Mouse (Mus musculus) heart, postnatal 25 days (tissue): ENCODE results near the gene Klf7. TPM values are rescaled to one million over a fixed set of nuclear protein-coding genes. Genes with fewer than 3 reads are reported as not detected.

ENCODE experiments used
- DNase-seq: peaks from one replicate; pipeline ENCODE4 v3.0.0; 2022; ENCODE audit warnings: low spot score
- intact Hi-C: fragments of 180-260 bp; cut with DNase I; formaldehyde crosslinking; loops from one replicate; pipeline ENCODE4 v1.15.1; 2025
- total RNA-seq, 2 experiments: library from RNA; stranded (reverse); gene quantifications; 2 replicates each; pipeline ENCODE4 v1.2.3; 2021

Klf7 gene
- total RNA-seq, 2 experiments from 2014 or later: 18.2 to 19.1 TPM

GRCm38 (mm10) chr1:64037800-64038199, 84.3 kb downstream of the Klf7 start:
- intact Hi-C loops: loop anchor here (5.0 to 10.0 kb wide), 2 partner anchors 410 to 497 kb away; partner anchors contain the start of gene Creb1

GRCm38 (mm10) chr1:64036881-64037452, 85.1 kb downstream of the Klf7 start:
- no peak for DNase-seq

More at GRCm38 (mm10) chr1:64037800-64038199, 84.3 kb downstream of the Klf7 start:
- DNase-seq: no peak

GRCm38 (mm10) chr1:64035804-64036203, 86.3 kb downstream of the Klf7 start:
- no peak for DNase-seq
- intact Hi-C loops: loop anchor here (5.0 to 10.0 kb wide), 2 partner anchors 411 to 499 kb away; partner anchors contain the start of gene Creb1

More at GRCm38 (mm10) chr1:64036881-64037452, 85.1 kb downstream of the Klf7 start:
- intact Hi-C loops: loop anchor here (5.0 to 10.0 kb wide), 2 partner anchors 410 to 498 kb away; partner anchors contain the start of gene Creb1

GRCm38 (mm10) chr1:64035087-64035791, 86.8 kb downstream of the Klf7 start:
- intact Hi-C loops: loop anchor here (5.0 to 10.0 kb wide), 2 partner anchors 412 to 500 kb away; partner anchors contain the start of gene Creb1
- no peak for DNase-seq

- no peak for DNase-seq
- intact Hi-C loops: loop anchor here (10.0 kb wide), 1 partner anchor 502 kb away; the partner anchor contains the start of gene Creb1
These were observed 89.4 kb downstream of the Klf7 start for GRCm38 (mm10) chr1:64032502-64033231.

GRCm38 (mm10) chr1:64021986-64022385, 100.1 kb downstream of the Klf7 start:
- intact Hi-C loops: loop anchor here (10.0 kb wide), 1 partner anchor 257 kb away; the partner anchor contains the start of gene 4933402D24Rik
- no peak for DNase-seq

DNA sequence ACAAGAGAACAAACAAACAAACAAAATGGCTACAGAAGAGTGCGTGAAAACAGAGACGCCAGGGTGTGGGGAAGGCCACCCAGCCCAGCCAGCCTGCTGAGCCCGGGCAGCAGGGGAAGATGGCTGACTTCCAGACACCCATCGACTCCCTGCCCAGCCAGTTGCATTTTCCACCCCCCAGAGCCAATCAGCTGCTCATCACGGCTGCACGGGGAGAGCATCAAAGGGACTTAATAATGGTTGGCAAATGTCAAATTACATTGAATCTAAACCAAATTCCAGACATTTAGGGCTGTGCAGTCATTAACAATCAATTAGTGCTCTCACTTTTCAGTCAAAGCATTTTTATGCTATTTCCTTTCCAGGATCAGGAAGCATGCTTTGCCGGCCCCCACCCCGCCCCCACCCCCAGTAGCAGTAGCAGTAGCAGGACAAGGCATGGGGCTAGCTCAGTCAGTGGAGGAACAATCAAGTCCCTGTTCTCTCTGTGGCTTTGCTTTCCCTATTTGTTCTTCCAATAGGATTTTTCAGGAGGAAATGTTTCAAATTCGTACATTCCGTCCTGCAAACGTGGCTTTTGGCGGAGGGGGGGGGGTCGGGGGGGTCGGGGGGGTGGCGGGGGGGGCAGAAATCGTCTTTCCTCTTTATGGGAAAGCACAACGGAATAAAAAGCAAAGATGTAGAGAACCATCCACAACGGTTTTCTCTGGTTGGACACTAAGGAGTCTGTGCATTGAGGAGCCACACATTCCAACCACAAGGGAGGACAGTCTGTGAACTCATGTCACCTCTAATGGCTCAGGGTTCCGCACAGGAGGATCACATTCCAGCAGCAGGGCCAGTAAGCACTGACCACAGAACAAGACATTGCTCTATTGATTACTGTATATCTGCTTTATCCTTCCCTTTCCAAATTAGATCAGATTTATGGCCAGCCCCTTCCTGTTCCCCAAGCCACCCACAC, 101.1 kb downstream of the Klf7 start:
- no peak for DNase-seq
- intact Hi-C loops: loop anchor here (10.0 kb wide), 1 partner anchor 256 kb away; the partner anchor contains the start of gene 4933402D24Rik

GRCm38 (mm10) chr1:64019127-64019635, 102.9 kb downstream of the Klf7 start:
- DNase-seq: no peak
- intact Hi-C loops: loop anchor here (1.0 to 5.0 kb wide), 5 partner anchors 22 to 428 kb away; no protein-coding TSS in a partner anchor

GRCm38 (mm10) chr1:64018466-64019077, 103.5 kb downstream of the Klf7 start:
- intact Hi-C loops: loop anchor here (1.0 to 5.0 kb wide), 5 partner anchors 23 to 429 kb away; no protein-coding TSS in a partner anchor
- no peak for DNase-seq

GRCm38 (mm10) chr1:64014091-64014490, 108.0 kb downstream of the Klf7 start:
- intact Hi-C loops: no loop called here
- no peak for DNase-seq

GRCm38 (mm10) chr1:64008994-64009393, 113.1 kb downstream of the Klf7 start:
- intact Hi-C loops: no loop called here
- DNase-seq: no peak

DNA sequence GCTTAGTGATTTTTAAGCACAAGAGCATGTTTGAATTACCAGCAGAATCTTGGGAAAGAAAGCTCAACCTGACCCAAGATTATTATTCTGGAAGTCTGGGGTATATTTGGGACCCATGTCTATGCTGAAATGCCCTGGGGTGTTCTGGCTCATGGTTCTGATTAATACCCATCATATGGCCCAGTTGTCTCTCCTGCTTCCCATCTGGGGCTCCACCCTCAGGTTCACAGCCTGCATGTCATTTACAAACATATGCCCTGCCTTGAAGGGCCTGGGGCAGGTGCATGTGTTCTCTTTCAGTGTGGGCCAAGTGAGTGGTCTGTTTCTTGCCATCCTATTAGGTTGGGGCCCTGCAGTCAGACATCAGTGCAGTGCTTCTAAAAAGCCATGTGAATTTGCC, 114.1 kb downstream of the Klf7 start:
- no peak for DNase-seq
- intact Hi-C loops: no loop called here

DNA sequence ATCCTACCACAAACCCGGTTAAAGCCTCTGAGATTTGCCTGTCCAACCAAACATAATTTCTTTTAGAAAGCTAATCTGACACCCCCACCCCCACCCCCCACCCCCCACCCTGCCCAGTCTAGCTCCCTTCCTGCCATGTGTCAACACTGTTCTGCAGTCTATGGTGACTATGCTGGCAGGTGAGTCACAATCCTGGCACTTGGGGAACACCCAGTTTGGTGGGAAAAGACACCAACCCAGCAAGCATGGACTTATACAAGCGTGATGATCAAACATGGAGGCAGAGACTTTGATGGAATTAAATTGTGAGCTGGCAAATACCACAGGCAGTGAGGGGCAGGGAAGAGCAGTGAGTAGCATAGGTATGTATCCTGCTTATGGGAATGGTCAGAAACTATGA, 116.9 kb downstream of the Klf7 start:
- intact Hi-C loops: no loop called here
- DNase-seq: no peak

DNA sequence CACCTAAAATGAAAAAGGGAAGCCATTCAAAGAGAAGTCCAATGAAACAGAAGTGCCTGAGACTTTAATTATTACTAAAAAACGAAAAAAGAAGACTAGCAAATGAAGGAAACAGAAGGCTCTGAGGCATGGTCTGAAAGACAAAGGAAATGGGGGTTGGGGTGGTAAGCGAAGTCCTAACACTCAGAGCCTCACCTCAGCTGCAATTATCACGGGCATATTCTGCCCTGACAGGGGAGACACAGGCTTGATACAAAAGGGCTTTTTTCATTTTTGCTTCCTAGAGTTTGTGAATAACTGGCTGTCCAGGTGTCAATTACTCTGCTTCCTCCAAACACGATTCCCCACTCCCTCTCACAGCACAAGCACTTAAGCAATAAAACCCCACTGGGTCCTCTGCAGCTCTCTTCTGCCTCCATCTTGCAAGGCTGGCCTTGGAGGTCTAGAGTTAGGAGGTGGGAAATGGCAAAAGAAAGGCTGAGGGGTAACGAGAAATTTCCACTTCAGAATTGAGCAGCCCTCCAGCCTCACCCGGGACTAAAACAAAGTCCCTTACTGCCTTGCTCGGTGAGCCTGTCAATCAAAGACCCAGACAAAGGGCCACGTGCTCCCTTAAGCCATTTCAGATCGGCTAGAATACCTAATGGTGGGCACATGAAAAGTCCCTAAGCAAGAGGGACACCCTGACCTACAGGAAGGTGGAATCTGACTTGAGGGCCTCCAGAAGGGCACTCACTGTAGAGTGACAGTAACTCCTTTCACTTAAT, 118.4 kb downstream of the Klf7 start:
- no peak for DNase-seq
- intact Hi-C loops: no loop called here

DNA sequence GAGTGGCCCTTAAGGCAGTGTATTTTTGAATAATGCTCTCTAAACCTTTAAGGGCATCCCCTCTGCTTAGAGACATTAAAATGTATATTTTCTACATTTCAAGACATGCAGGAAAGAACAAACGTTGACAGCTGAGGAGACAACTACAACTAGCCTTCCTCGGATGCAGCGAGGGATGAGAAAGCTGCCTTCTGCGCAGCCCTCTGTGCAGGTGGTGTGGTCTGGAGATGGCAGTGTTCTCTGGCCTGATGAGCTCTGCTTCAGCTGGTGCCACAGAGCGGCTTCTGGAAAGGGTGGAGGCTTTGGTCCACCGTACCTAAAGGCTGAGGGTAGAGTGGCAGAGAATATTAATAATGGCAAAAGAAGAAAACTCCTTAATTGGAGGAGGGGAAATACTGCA, 120.0 kb downstream of the Klf7 start:
- no peak for DNase-seq
- intact Hi-C loops: no loop called here

DNA sequence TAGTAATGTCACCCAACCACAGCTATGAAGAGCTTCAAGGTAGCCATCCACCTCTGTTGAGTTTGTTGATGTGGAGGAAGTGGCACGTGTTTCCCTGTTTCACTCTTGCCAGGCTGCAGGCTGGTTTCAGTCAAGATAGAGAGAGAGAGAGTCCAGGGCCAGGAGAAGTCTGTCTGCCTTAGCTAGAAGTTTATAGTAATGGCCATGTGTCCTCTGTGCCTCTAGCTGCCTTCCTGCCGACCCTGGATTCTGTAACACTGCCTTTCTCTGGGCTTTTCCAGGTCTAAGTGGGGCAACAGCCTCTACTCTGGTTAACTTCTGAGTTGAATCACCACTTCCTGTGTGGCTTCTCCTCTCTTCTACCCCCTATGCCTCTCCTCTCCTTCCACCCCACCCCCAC, 121.5 kb downstream of the Klf7 start:
- DNase-seq: no peak
- intact Hi-C loops: no loop called here

DNA sequence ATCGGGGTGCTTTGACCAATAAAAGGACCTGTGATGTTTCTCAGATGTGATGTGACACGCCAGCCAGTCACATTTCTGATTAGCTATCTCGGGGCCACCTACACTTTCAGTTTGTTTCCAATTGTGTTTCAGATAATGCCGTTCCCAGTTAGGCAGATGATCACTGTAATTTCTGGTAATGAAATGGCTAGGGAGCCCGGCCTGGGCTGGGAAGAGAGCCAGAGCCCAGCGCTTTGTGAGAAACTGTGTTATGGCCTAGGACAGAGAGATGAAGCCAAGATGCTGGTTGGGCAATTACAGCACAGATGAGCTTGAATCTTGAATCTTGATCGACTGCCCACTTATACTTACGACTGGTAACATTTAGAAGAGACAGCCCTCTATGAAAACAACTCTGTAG, 122.6 kb downstream of the Klf7 start:
- intact Hi-C loops: no loop called here
- DNase-seq: peak; percentile 37

DNA sequence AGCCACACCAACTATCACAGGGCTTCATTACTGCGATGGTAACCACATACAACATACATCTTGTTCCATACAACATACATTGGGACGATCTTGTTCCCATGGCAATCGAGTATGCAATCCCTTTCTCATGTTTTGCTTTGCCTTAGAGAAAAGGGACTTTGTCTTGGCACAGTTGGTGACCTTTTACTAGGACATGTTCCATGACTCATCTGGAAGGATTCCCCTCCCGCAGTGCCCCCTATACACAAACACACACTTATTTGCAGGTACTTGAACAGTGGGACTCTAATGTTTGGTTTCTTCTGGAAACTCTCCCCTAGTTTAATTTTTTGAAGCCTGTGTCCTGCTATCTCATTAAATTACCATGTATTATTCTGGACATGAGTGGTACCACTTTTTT, 123.2 kb downstream of the Klf7 start:
- DNase-seq: no peak
- intact Hi-C loops: no loop called here
